ENCODE assay signal across 26 mouse cellular contexts in genomic region chr9:75422251-75422691, GRCm38 (mm10). TPM values are rescaled to one million over a fixed set of nuclear protein-coding genes. Genes with fewer than 3 reads are reported as not detected.
DNase-seq lines count a peak whose midpoint lies in the region; ATAC-seq and TF ChIP-seq lines count a peak whose summit lies in the region.
"Had no signal": no experiment of that assay in that cellular context is flagged by ENCODE, and none has a peak within 500 bp of the region (broad histone marks: within the 10 kb centered on the region; RNA-seq: fewer than 3 reads in every experiment).

No protein-coding gene starts in this region.

- DNase-seq in adrenal gland, adult 2 months = peak; percentile 72
- no peak for DNase-seq in adrenal gland, adult 8-10 months
- peak; percentile 35 for DNase-seq in midbrain, embryonic 11.5 days (ENCODE audit: low spot score, missing footprints)
- DNase-seq in right cerebral cortex, postnatal 10 days (ENCODE audit: low spot score in 2 of 2) = no peak
- DNase-seq: B cell, adult 2 months; cerebellum, adult 18-20 months; cerebellum, postnatal 14 days; kidney, postnatal 36 days; layer of hippocampus, postnatal 36 days; lung, adult 18-20 months; right cerebral cortex, adult 18-20 months; thymus, adult 2 months; thymus, postnatal 4 days had no signal

- ATAC-seq in midbrain, embryonic 11.5 days (ENCODE audit: low FRiP score) = no peak
- ATAC-seq in midbrain, embryonic 13.5 days = no peak
- no peak for ATAC-seq in forebrain, embryonic 12.5 days (ENCODE audit: low FRiP score)
- ATAC-seq: forebrain, embryonic 14.5 days; hindbrain, postnatal 0 days; intestine, embryonic 16.5 days; liver, embryonic 12.5 days had no signal

- H3K4me2 ChIP-seq in midbrain, embryonic 11.5 days = no peak overlapping the region
- no peak overlapping the region for H3K4me2 ChIP-seq in midbrain, embryonic 13.5 days (replicated peaks)
- no peak overlapping the region for H3K4me2 ChIP-seq in forebrain, embryonic 12.5 days
- H3K4me2 ChIP-seq: embryonic facial prominence, embryonic 12.5 days; limb, embryonic 13.5 days; liver, embryonic 12.5 days; neural tube, embryonic 15.5 days had no signal

- no peak overlapping the region for H3K27ac ChIP-seq in midbrain, embryonic 11.5 days (ENCODE audit: low read depth, low read length)
- H3K27ac ChIP-seq in midbrain, embryonic 13.5 days = no peak overlapping the region
- peak overlapping the region; percentile 94 for H3K27ac ChIP-seq in embryonic fibroblast, embryonic 13.5 days (ENCODE audit: insufficient read depth, low read length)
- no peak overlapping the region for H3K27ac ChIP-seq in forebrain, embryonic 12.5 days
- H3K27ac ChIP-seq: embryonic facial prominence, embryonic 12.5 days; heart, embryonic 10.5 days; hindbrain, embryonic 10.5 days; hindbrain, postnatal 0 days; limb, embryonic 13.5 days; liver, embryonic 12.5 days; neural tube, embryonic 15.5 days had no signal

- H3K9me3 ChIP-seq in midbrain, embryonic 11.5 days (ENCODE audit: control insufficient read depth, low read length) = no peaks in the 10 kb centered on the region
- no peaks in the 10 kb centered on the region for H3K9me3 ChIP-seq in midbrain, embryonic 13.5 days
- H3K9me3 ChIP-seq in forebrain, embryonic 12.5 days = no peaks in the 10 kb centered on the region
- H3K9me3 ChIP-seq: embryonic facial prominence, embryonic 12.5 days; heart, embryonic 10.5 days; hindbrain, embryonic 10.5 days; limb, embryonic 13.5 days; liver, embryonic 12.5 days; neural tube, embryonic 15.5 days had no signal

- no peak overlapping the region for H3K9ac ChIP-seq in midbrain, embryonic 11.5 days (ENCODE audit: low read length)
- H3K9ac ChIP-seq in midbrain, embryonic 13.5 days (replicated peaks) = no peak overlapping the region
- no peak overlapping the region for H3K9ac ChIP-seq in forebrain, embryonic 12.5 days
- H3K9ac ChIP-seq: embryonic facial prominence, embryonic 12.5 days; limb, embryonic 13.5 days; liver, embryonic 12.5 days; neural tube, embryonic 15.5 days had no signal

- no peaks in the 10 kb centered on the region for H3K36me3 ChIP-seq in midbrain, embryonic 11.5 days (ENCODE audit: control insufficient read depth, insufficient read depth, low read length)
- H3K36me3 ChIP-seq in midbrain, embryonic 13.5 days = no peaks in the 10 kb centered on the region
- H3K36me3 ChIP-seq in forebrain, embryonic 12.5 days (replicated peaks) = no peaks in the 10 kb centered on the region
- H3K36me3 ChIP-seq: embryonic facial prominence, embryonic 12.5 days; heart, embryonic 10.5 days; hindbrain, embryonic 10.5 days; limb, embryonic 13.5 days; liver, embryonic 12.5 days; neural tube, embryonic 15.5 days had no signal

- 83% methylated on average over 3 of the region's 3 CpGs for WGBS in midbrain, embryonic 11.5 days
- 93% methylated on average over 3 of the region's 3 CpGs for WGBS in midbrain, embryonic 13.5 days
- 95% methylated on average over 3 of the region's 3 CpGs for WGBS in forebrain, embryonic 12.5 days

- TF ChIP-seq POLR2A in embryonic fibroblast, embryonic 13.5 days (IDR thresholded peaks at IDR 0.05; ENCODE audit: low read depth, low read length) = peak; percentile 35; the same call in 1 of the 2 replicates

- H3K4me1 ChIP-seq in midbrain, embryonic 11.5 days (ENCODE audit: control insufficient read depth, insufficient read depth, low read length) = no peaks in the 10 kb centered on the region
- no peaks in the 10 kb centered on the region for H3K4me1 ChIP-seq in midbrain, embryonic 13.5 days (replicated peaks)
- peaks cover 25% of the 10 kb centered on the region for H3K4me1 ChIP-seq in embryonic fibroblast, embryonic 13.5 days (ENCODE audit: control insufficient read depth, insufficient read depth, low read length)
- H3K4me1 ChIP-seq in forebrain, embryonic 12.5 days = peaks cover 3% of the 10 kb centered on the region; the same call in 1 of the 2 replicates
- H3K4me1 ChIP-seq: limb, embryonic 13.5 days; liver, embryonic 12.5 days; neural tube, embryonic 15.5 days had no signal

- TF ChIP-seq CTCF in embryonic fibroblast, embryonic 13.5 days (IDR thresholded peaks at IDR 0.05; ENCODE audit: borderline replicate concordance, insufficient read depth, low read length) = no peak

- H3K27me3 ChIP-seq in midbrain, embryonic 11.5 days (ENCODE audit: control insufficient read depth, insufficient read depth, low read length) = no peaks in the 10 kb centered on the region
- H3K27me3 ChIP-seq in midbrain, embryonic 13.5 days = no peaks in the 10 kb centered on the region
- no peaks in the 10 kb centered on the region for H3K27me3 ChIP-seq in forebrain, embryonic 12.5 days
- H3K27me3 ChIP-seq: embryonic facial prominence, embryonic 12.5 days; limb, embryonic 13.5 days; neural tube, embryonic 15.5 days had no signal

- H3K4me3 ChIP-seq in midbrain, embryonic 11.5 days (ENCODE audit: low read depth, low read length) = no peak overlapping the region
- no peak overlapping the region for H3K4me3 ChIP-seq in midbrain, embryonic 13.5 days (replicated peaks)
- H3K4me3 ChIP-seq in embryonic fibroblast, embryonic 13.5 days (ENCODE audit: insufficient read depth, low read length) = no peak overlapping the region
- no peak overlapping the region for H3K4me3 ChIP-seq in forebrain, embryonic 12.5 days (replicated peaks)
- H3K4me3 ChIP-seq: embryonic facial prominence, embryonic 12.5 days; erythroblast, embryonic 14.5 days; heart, embryonic 10.5 days; hindbrain, embryonic 10.5 days; limb, embryonic 13.5 days; liver, embryonic 12.5 days; neural tube, embryonic 15.5 days had no signal

RNA-seq across cellular contexts. Expression of gene Mapk6, which starts 12.5 kb away (rescaled TPM):
- 10 to 100 TPM; 36.2 to 39.0 TPM for total RNA-seq in adrenal gland, adult 2 months (2021)
- polyA plus RNA-seq in adrenal gland, adult 2 months (2012; rRNA removed) = 8.5 and 11.7 TPM in 2 replicates
- total RNA-seq in adrenal gland, adult 8-10 months (2022) = 10 to 100 TPM; 31.4 to 49.5 (median 36.9) TPM
- 193 and 199 TPM in 2 replicates for polyA plus RNA-seq in midbrain, embryonic 11.5 days (2014; fragmentation: Nextera tagmentation; extraction: Ambion mirVana)
- 196 and 199 TPM in 2 replicates for polyA plus RNA-seq in midbrain, embryonic 13.5 days (2015; fragmentation: Nextera tagmentation; extraction: Ambion mirVana)
- polyA plus RNA-seq in embryonic fibroblast, embryonic 13.5 days (2011; ENCODE audit: insufficient read length, low read depth, missing spikeins) = 107 and 120 TPM in 2 replicates
- polyA plus RNA-seq in forebrain, embryonic 12.5 days (2016; fragmentation: Nextera tagmentation; extraction: Ambion mirVana) = 167 and 177 TPM in 2 replicates

RNA-seq across cellular contexts. Expression of gene Leo1, which starts 19.1 kb away (rescaled TPM):
- 10 to 100 TPM; 21.8 to 31.7 TPM for total RNA-seq in adrenal gland, adult 2 months (2021)
- 1.4 and 1.5 TPM in 2 replicates for polyA plus RNA-seq in adrenal gland, adult 2 months (2012; rRNA removed)
- total RNA-seq in adrenal gland, adult 8-10 months (2022) = 10 to 100 TPM; 20.7 to 25.8 (median 22.3) TPM
- 45.2 and 49.9 TPM in 2 replicates for polyA plus RNA-seq in midbrain, embryonic 11.5 days (2014; fragmentation: Nextera tagmentation; extraction: Ambion mirVana)
- polyA plus RNA-seq in midbrain, embryonic 13.5 days (2015; fragmentation: Nextera tagmentation; extraction: Ambion mirVana) = 46.8 and 49.2 TPM in 2 replicates
- polyA plus RNA-seq in embryonic fibroblast, embryonic 13.5 days (2011; ENCODE audit: insufficient read length, low read depth, missing spikeins) = 29.6 and 30.6 TPM in 2 replicates
- 55.1 and 57.1 TPM in 2 replicates for polyA plus RNA-seq in forebrain, embryonic 12.5 days (2016; fragmentation: Nextera tagmentation; extraction: Ambion mirVana)

Comparison
In these comparisons a context has a peak if more than half of its experiments do, and no peak if none do; other contexts are left out.
1. DNase-seq: peak in adrenal gland, adult 2 months (single experiment) and midbrain, embryonic 11.5 days (single experiment); none in adrenal gland, adult 8-10 months (single experiment) and right cerebral cortex, postnatal 10 days (0 of 2).
2. RNA of gene Leo1, which starts 19.1 kb away (polyA plus RNA-seq): 55.1 to 57.1 TPM in forebrain, embryonic 12.5 days, 46.8 to 49.2 TPM in midbrain, embryonic 13.5 days, 45.2 to 49.9 TPM in midbrain, embryonic 11.5 days and 29.6 to 30.6 TPM in embryonic fibroblast, embryonic 13.5 days; 1.4 to 1.5 TPM in adrenal gland, adult 2 months; every median in the first group is over 10 times any median in the second.